Mouse (Mus musculus) midbrain, embryonic 12.5 days (tissue): ENCODE measurements at regions not wholly inside any gene's neighbourhood (a gene's known extent, or its start where the extent isn't known, plus 50 kb on each side); places are given as distances from the start of the nearest gene placed in this dataset.

ENCODE experiments used
- ATAC-seq: fragments of 200-750 bp; cut with Nextera tagmentation; 2 replicates; pipeline ENCODE4 v1.8.0; 2017; ENCODE audit warnings: low read depth, moderate TSS enrichment, moderate library complexity; ENCODE audit not compliant: low FRiP score
- H3K27ac ChIP-seq: fragments of 300-500 bp; sonication (generic); replicated peaks from 2 replicates; pipeline ENCODE4 v1.5.1; 2016; ENCODE audit warnings: mild to moderate bottlenecking
- H3K27me3 ChIP-seq: fragments of 300-500 bp; sonication (generic); 2 replicates; pipeline ENCODE4 v1.6.1; 2016; ENCODE audit warnings: mild to moderate bottlenecking
- H3K36me3 ChIP-seq: fragments of 300-500 bp; sonication (generic); 2 replicates; pipeline ENCODE4 v1.6.1; 2016
- H3K4me1 ChIP-seq: fragments of 300-500 bp; sonication (generic); 2 replicates; pipeline ENCODE4 v1.6.1; 2016
- H3K4me2 ChIP-seq: fragments of 300-500 bp; sonication (generic); replicated peaks from 2 replicates; pipeline ENCODE4 v1.6.1; 2016; ENCODE audit warnings: mild to moderate bottlenecking, moderate library complexity
- H3K4me3 ChIP-seq: fragments of 300-500 bp; sonication (generic); 2 replicates; pipeline ENCODE4 v1.5.1; 2016; ENCODE audit warnings: mild to moderate bottlenecking
- H3K9ac ChIP-seq: fragments of 300-500 bp; sonication (generic); replicated peaks from 2 replicates; pipeline ENCODE4 v1.6.1; 2016; ENCODE audit warnings: mild to moderate bottlenecking, moderate library complexity
- H3K9me3 ChIP-seq: fragments of 300-500 bp; sonication (generic); 2 replicates; pipeline ENCODE4 v1.6.1; 2016; ENCODE audit warnings: mild to moderate bottlenecking
- WGBS: fragments of 180-500 bp; shearing (Covaris S2); methylation state at CpG from one replicate; pipeline ENCODE4 v1.1.7; 2016; 5-methylcytosine and 5-hydroxymethylcytosine counted together

DNA sequence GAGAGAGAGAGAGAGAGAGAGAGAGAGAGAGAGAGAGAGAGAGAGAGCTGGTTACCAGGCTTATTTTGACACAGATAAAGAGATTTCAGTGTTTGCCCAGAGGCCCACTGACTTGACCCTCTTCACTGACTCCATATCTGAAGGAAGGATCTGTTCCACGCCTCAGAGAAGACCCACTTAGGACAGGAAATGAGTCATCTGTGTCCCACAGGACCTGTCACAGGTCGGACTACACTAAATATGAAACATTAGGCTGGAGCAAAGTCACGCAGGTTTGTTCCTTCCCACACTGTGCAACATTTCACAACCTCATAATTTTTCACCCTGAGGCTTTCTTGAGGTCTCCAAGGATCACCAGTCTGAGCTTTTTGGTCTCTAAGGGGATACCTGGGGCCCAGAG lies 96.5 kb upstream of the Lpp start:
- ATAC-seq: no peak
- no peaks in the 10 kb centered on the region for H3K36me3 ChIP-seq
- no peak overlapping the region for H3K4me3 ChIP-seq
- H3K27ac ChIP-seq: no peak overlapping the region
- no peaks in the 10 kb centered on the region for H3K9me3 ChIP-seq
- no peaks in the 10 kb centered on the region for H3K27me3 ChIP-seq
- no peak overlapping the region for H3K4me2 ChIP-seq
- WGBS: 84% methylated on average over 3 of the region's 3 CpGs
- no peaks in the 10 kb centered on the region for H3K4me1 ChIP-seq
- H3K9ac ChIP-seq: no peak overlapping the region

- Histone ChIP-seq H3K9ac (no peak overlapping the region), H3K27ac (no peak overlapping the region), H3K4me3 (no peak overlapping the region), H3K27me3 (no peaks in the 10 kb centered on the region), H3K9me3 (no peaks in the 10 kb centered on the region), H3K4me1 (no peaks in the 10 kb centered on the region), H3K4me2 (no peak overlapping the region), H3K36me3 (no peaks in the 10 kb centered on the region)
- 85% methylated on average over 7 of the region's 7 CpGs for WGBS
- ATAC-seq: no peak
Observed at GRCm38 (mm10) chr16:24295626-24296440, 97.5 kb upstream of the Lpp start.

DNA sequence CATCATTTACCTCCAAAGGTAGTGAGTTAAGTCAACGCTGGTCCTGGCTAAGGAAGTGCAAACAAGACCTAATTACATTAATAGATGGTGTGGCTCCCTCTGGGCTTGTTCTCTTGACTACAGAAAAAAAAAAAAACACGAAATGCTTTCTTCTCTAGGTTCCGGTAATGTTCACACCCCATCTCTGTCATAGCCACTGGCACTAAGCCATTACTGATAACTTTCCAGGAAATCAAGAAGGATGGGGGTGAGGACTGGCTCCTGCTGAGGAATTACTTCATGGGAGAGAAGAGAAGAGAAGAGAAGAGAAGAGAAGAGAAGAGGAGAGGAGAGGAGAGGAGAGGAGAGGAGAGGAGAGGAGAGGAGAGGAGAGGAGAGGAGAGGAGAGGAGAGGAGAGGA lies 109.1 kb upstream of the Lpp start:
- Histone ChIP-seq H3K4me1 (no peaks in the 10 kb centered on the region), H3K27me3 (no peaks in the 10 kb centered on the region), H3K9ac (no peak overlapping the region), H3K4me2 (no peak overlapping the region), H3K4me3 (no peak overlapping the region), H3K27ac (no peak overlapping the region), H3K36me3 (no peaks in the 10 kb centered on the region), H3K9me3 (no peaks in the 10 kb centered on the region)
- WGBS: 74% methylated on average over 3 of the region's 3 CpGs
- no peak for ATAC-seq

GRCm38 (mm10) chr16:24282194-24282683 lies 111.1 kb upstream of the Lpp start:
- H3K36me3 ChIP-seq: no peaks in the 10 kb centered on the region
- H3K4me3 ChIP-seq: no peak overlapping the region
- H3K4me2 ChIP-seq: no peak overlapping the region
- no peak overlapping the region for H3K27ac ChIP-seq
- H3K4me1 ChIP-seq: no peaks in the 10 kb centered on the region
- WGBS: 35% methylated on average over 6 of the region's 6 CpGs
- H3K9me3 ChIP-seq: no peaks in the 10 kb centered on the region
- no peak overlapping the region for H3K9ac ChIP-seq
- no peaks in the 10 kb centered on the region for H3K27me3 ChIP-seq
- ATAC-seq: peak; percentile 63

DNA sequence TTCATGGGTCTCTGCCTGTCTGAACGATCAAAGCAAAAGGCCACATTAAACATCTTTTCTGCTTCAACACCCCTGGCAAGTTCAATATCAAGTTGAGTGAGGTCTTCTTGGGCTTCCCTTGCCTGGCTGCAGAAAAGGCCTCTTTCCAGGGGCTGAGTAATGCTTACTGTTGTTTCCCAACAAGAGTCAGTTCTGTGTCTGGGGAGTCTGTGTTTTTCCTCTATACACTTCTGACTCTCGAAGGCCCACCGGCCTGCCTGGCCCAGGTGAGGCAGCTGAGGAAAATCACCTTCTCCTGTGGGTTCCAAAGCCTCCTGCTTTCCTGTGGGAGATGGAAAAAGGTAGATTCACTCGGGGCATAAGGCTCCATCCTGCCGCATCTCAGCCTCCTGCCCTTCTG lies 111.7 kb upstream of the Lpp start:
- Histone ChIP-seq H3K4me1 (no peaks in the 10 kb centered on the region), H3K27ac (no peak overlapping the region), H3K9ac (no peak overlapping the region), H3K4me3 (no peak overlapping the region), H3K9me3 (no peaks in the 10 kb centered on the region), H3K4me2 (no peak overlapping the region), H3K36me3 (no peaks in the 10 kb centered on the region), H3K27me3 (no peaks in the 10 kb centered on the region)
- WGBS: 78% methylated on average over 5 of the region's 5 CpGs
- ATAC-seq: no peak

- no peaks in the 10 kb centered on the region for H3K4me1 ChIP-seq
- no peaks in the 10 kb centered on the region for H3K9me3 ChIP-seq
- H3K36me3 ChIP-seq: no peaks in the 10 kb centered on the region
- no peak overlapping the region for H3K9ac ChIP-seq
- H3K27ac ChIP-seq: no peak overlapping the region
- no peaks in the 10 kb centered on the region for H3K27me3 ChIP-seq
- 90% methylated on average over 7 of the region's 7 CpGs for WGBS
- ATAC-seq: no peak
- no peak overlapping the region for H3K4me2 ChIP-seq
- no peak overlapping the region for H3K4me3 ChIP-seq
Observed at GRCm38 (mm10) chr16:24277857-24278256, 115.5 kb upstream of the Lpp start.

GRCm38 (mm10) chr16:24262701-24263100 lies 130.6 kb upstream of the Lpp start:
- H3K4me2 ChIP-seq: no peak overlapping the region
- WGBS: 90% methylated on average over 6 of the region's 6 CpGs
- H3K9ac ChIP-seq: no peak overlapping the region
- H3K27me3 ChIP-seq: no peaks in the 10 kb centered on the region
- no peak overlapping the region for H3K27ac ChIP-seq
- no peak for ATAC-seq
- H3K36me3 ChIP-seq: no peaks in the 10 kb centered on the region
- H3K4me1 ChIP-seq: no peaks in the 10 kb centered on the region
- H3K9me3 ChIP-seq: no peaks in the 10 kb centered on the region
- H3K4me3 ChIP-seq: no peak overlapping the region

DNA sequence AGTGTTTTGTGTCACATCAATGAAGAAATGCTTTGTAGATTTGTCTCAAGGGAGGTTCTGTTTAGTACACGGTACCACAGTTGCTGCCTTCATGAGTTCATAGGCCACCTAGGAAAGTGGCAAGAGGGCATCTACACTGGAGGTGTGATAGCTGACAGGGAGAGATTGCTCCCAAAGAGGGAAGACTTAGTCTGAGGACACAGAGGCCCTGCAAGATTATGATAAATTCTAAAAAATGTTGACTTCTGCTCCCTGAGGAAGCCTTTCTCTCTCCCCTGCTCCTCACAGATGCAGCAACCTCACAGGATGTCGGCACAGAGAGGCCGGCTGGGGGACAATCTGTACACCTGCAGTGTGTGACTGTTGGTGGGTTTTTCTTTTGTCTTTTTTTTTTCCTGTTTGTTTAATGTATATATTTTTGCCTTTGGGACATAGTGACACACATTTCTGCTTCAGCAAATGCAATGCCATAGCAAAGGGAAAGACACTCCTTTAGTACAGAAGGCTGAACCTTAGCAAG lies 133.5 kb upstream of the Lpp start:
- Histone ChIP-seq H3K9me3 (no peaks in the 10 kb centered on the region), H3K4me2 (no peak overlapping the region), H3K27me3 (no peaks in the 10 kb centered on the region), H3K4me1 (no peaks in the 10 kb centered on the region), H3K4me3 (no peak overlapping the region), H3K9ac (no peak overlapping the region), H3K36me3 (no peaks in the 10 kb centered on the region), H3K27ac (no peak overlapping the region)
- no peak for ATAC-seq
- 80% methylated on average over 3 of the region's 3 CpGs for WGBS

DNA sequence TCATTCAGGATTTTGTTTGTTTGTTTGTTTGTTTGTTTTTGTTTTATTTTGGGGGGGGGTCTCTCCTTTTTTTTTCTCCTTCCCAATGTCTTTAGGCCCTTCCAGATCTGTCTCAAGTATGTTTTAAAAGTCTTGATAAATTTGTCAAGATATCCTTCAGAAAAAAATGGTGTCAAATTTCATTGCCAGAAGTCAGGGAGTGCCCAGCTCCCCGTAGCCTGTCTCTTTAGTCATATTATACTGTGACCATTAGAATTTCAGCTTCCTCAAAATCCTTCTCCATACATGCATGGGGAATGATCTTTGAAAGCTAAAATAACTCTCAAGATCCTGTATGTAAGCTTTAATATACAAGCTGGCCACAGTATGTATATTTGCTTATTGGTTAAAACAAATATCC lies 134.3 kb upstream of the Lpp start:
- Histone ChIP-seq H3K9me3 (no peaks in the 10 kb centered on the region), H3K4me2 (no peak overlapping the region), H3K4me3 (no peak overlapping the region), H3K36me3 (no peaks in the 10 kb centered on the region), H3K4me1 (no peaks in the 10 kb centered on the region), H3K27ac (no peak overlapping the region), H3K9ac (no peak overlapping the region), H3K27me3 (no peaks in the 10 kb centered on the region)
- WGBS: 70% methylated on average over 1 of the region's 1 CpGs
- no peak for ATAC-seq

DNA sequence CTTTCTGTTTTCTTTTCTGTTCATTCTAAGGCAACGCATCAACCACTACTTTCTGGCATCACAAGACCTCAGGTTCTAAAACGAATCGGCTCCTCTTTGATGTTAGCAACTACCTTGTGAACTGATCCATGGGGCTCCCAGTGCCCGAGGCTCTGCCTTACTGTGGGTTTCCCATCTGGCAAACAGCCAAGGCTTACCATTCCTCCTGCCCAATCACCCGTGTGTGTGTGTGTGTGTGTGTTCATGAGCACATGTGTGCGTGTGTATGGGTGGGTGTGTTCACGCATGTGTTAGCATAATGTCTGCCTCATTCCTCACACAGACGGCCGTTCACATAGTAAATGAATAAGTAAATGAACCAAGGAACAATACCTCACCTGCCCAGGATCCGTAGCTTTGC lies 138.3 kb upstream of the Lpp start:
- no peak overlapping the region for H3K4me3 ChIP-seq
- H3K27me3 ChIP-seq: no peaks in the 10 kb centered on the region
- H3K9me3 ChIP-seq: no peaks in the 10 kb centered on the region
- H3K4me2 ChIP-seq: no peak overlapping the region
- no peak for ATAC-seq
- no peaks in the 10 kb centered on the region for H3K36me3 ChIP-seq
- H3K9ac ChIP-seq: no peak overlapping the region
- no peaks in the 10 kb centered on the region for H3K4me1 ChIP-seq
- H3K27ac ChIP-seq: no peak overlapping the region
- WGBS: 80% methylated on average over 10 of the region's 10 CpGs

GRCm38 (mm10) chr16:24254590-24254989 lies 138.7 kb upstream of the Lpp start:
- Histone ChIP-seq H3K27ac (no peak overlapping the region), H3K27me3 (no peaks in the 10 kb centered on the region), H3K9ac (no peak overlapping the region), H3K36me3 (no peaks in the 10 kb centered on the region), H3K4me2 (no peak overlapping the region), H3K4me3 (no peak overlapping the region), H3K4me1 (no peaks in the 10 kb centered on the region), H3K9me3 (no peaks in the 10 kb centered on the region)
- ATAC-seq: no peak

GRCm38 (mm10) chr16:24254143-24254542 lies 139.2 kb upstream of the Lpp start:
- no peaks in the 10 kb centered on the region for H3K36me3 ChIP-seq
- no peak overlapping the region for H3K9ac ChIP-seq
- H3K4me1 ChIP-seq: no peaks in the 10 kb centered on the region
- no peak overlapping the region for H3K27ac ChIP-seq
- H3K27me3 ChIP-seq: no peaks in the 10 kb centered on the region
- 83% methylated on average over 4 of the region's 4 CpGs for WGBS
- no peaks in the 10 kb centered on the region for H3K9me3 ChIP-seq
- H3K4me3 ChIP-seq: no peak overlapping the region
- no peak for ATAC-seq
- no peak overlapping the region for H3K4me2 ChIP-seq

DNA sequence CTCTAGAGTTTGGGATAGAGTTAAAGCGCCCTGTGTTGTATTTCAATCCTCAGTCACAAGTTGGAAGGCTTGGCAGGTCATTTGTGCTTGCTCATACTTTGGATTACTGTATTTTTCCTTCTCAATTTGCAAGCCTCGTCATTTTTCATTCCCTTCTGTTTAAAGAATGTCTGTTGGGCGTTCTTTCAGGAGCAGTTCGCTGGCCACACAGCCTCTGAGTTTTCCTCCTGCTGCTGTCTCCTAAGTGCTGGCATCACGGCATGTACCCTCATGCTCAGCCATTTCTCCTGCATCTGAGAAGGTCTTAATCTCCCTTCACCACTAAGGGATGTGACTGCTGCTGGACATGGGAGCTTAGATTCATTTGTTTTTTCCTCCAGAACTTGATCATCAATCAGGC lies 146.0 kb upstream of the Lpp start:
- H3K27me3 ChIP-seq: no peaks in the 10 kb centered on the region

More for the DNA sequence above, 146.0 kb upstream of the Lpp start:
- Histone ChIP-seq H3K4me3 (no peak overlapping the region), H3K4me1 (no peaks in the 10 kb centered on the region), H3K27ac (no peak overlapping the region), H3K9ac (no peak overlapping the region), H3K4me2 (no peak overlapping the region), H3K9me3 (no peaks in the 10 kb centered on the region), H3K36me3 (no peaks in the 10 kb centered on the region)
- no peak for ATAC-seq
- 88% methylated on average over 5 of the region's 5 CpGs for WGBS
